Mouse (Mus musculus): ENCODE data around the gene Myrfl. TPM values are rescaled to one million over a fixed set of nuclear protein-coding genes. Genes with fewer than 3 reads are reported as not detected.

Gene Myrfl
- polyA plus RNA-seq, 1 experiment from 2014 or later, result 7.9 TPM

- Histone ChIP-seq H3K4me1 (replicated peaks) (no peaks in the 10 kb centered on the region), H3K36me3 (peaks cover 20% of the 10 kb centered on the region), H3K9ac (no peak overlapping the region), H3K9me3 (no peaks in the 10 kb centered on the region), H3K4me2 (replicated peaks) (no peak overlapping the region), H3K27me3 (replicated peaks) (no peaks in the 10 kb centered on the region), H3K27ac (no peak overlapping the region), H3K4me3 (replicated peaks) (no peak overlapping the region)
- no peak for ATAC-seq
- WGBS, result 87% methylated on average over 9 of the region's 9 CpGs
Measured at GRCm38 (mm10) chr10:116906794-116907193, 10.1 kb upstream of the Myrfl start.

GRCm38 (mm10) chr10:116904503-116904908 is 7.8 kb upstream of the Myrfl start:
- Histone ChIP-seq H3K4me2 (replicated peaks) (no peak overlapping the region), H3K4me3 (replicated peaks) (no peak overlapping the region), H3K9ac (no peak overlapping the region), H3K9me3 (no peaks in the 10 kb centered on the region), H3K4me1 (replicated peaks) (no peaks in the 10 kb centered on the region), H3K27ac (no peak overlapping the region), H3K36me3 (peaks cover 15% of the 10 kb centered on the region), H3K27me3 (replicated peaks) (no peaks in the 10 kb centered on the region)
- peak; percentile 48; the same call in 1 of the 2 replicates for ATAC-seq
- 87% methylated on average over 10 of the region's 10 CpGs for WGBS

- Histone ChIP-seq H3K9ac (no peak overlapping the region), H3K9me3 (no peaks in the 10 kb centered on the region), H3K4me3 (replicated peaks) (no peak overlapping the region), H3K27ac (no peak overlapping the region), H3K27me3 (replicated peaks) (no peaks in the 10 kb centered on the region), H3K36me3 (no peaks in the 10 kb centered on the region), H3K4me2 (replicated peaks) (0 out of 2 replicates have a peak overlapping the region, but pooled peaks have one; percentile 33), H3K4me1 (replicated peaks) (no peaks in the 10 kb centered on the region)
- WGBS, result 90% methylated on average over 12 of the region's 12 CpGs
- no peak for ATAC-seq
Measured at GRCm38 (mm10) chr10:116895108-116895833, 1.4 kb downstream of the Myrfl start.

GRCm38 (mm10) chr10:116894540-116894939 is 2.2 kb downstream of the Myrfl start:
- Histone ChIP-seq H3K9me3 (no peaks in the 10 kb centered on the region), H3K36me3 (no peaks in the 10 kb centered on the region), H3K4me1 (replicated peaks) (no peaks in the 10 kb centered on the region), H3K9ac (no peak overlapping the region), H3K4me3 (replicated peaks) (no peak overlapping the region), H3K27ac (no peak overlapping the region), H3K4me2 (replicated peaks) (no peak overlapping the region), H3K27me3 (replicated peaks) (no peaks in the 10 kb centered on the region)
- WGBS, result 86% methylated on average over 6 of the region's 6 CpGs
- no peak for ATAC-seq

GRCm38 (mm10) chr10:116893753-116894152 is 3.0 kb downstream of the Myrfl start:
- H3K9me3 ChIP-seq, result no peaks in the 10 kb centered on the region
- H3K27me3 ChIP-seq (replicated peaks), result no peaks in the 10 kb centered on the region
- no peak overlapping the region for H3K9ac ChIP-seq
- 16% methylated on average over 3 of the region's 3 CpGs for WGBS
- no peak overlapping the region for H3K4me3 ChIP-seq (replicated peaks)
- no peak overlapping the region for H3K27ac ChIP-seq
- no peaks in the 10 kb centered on the region for H3K36me3 ChIP-seq
- H3K4me2 ChIP-seq (replicated peaks), result no peak overlapping the region
- no peak for ATAC-seq
- no peaks in the 10 kb centered on the region for H3K4me1 ChIP-seq (replicated peaks)

GRCm38 (mm10) chr10:116890587-116890986 is 6.1 kb downstream of the Myrfl start:
- Histone ChIP-seq H3K27ac (no peak overlapping the region), H3K36me3 (no peaks in the 10 kb centered on the region), H3K9me3 (no peaks in the 10 kb centered on the region), H3K27me3 (replicated peaks) (no peaks in the 10 kb centered on the region), H3K4me1 (replicated peaks) (no peaks in the 10 kb centered on the region), H3K4me2 (replicated peaks) (no peak overlapping the region), H3K9ac (no peak overlapping the region), H3K4me3 (replicated peaks) (no peak overlapping the region)
- WGBS, result 53% methylated on average over 5 of the region's 5 CpGs
- no peak for ATAC-seq

- Histone ChIP-seq H3K9ac (no peak overlapping the region), H3K36me3 (no peaks in the 10 kb centered on the region), H3K27me3 (replicated peaks) (no peaks in the 10 kb centered on the region), H3K9me3 (no peaks in the 10 kb centered on the region), H3K27ac (peak overlapping the region; percentile 58), H3K4me2 (replicated peaks) (peak overlapping the region; percentile 33), H3K4me3 (replicated peaks) (no peak overlapping the region), H3K4me1 (replicated peaks) (no peaks in the 10 kb centered on the region)
- 54% methylated on average over 3 of the region's 3 CpGs for WGBS
- ATAC-seq, result peak; percentile 67
Measured at GRCm38 (mm10) chr10:116884552-116884951, 12.2 kb downstream of the Myrfl start.

- WGBS, result 55% methylated on average over 5 of the region's 5 CpGs
- Histone ChIP-seq H3K4me2 (replicated peaks) (no peak overlapping the region), H3K4me1 (replicated peaks) (no peaks in the 10 kb centered on the region), H3K9ac (no peak overlapping the region), H3K4me3 (replicated peaks) (no peak overlapping the region), H3K27me3 (replicated peaks) (no peaks in the 10 kb centered on the region), H3K36me3 (no peaks in the 10 kb centered on the region), H3K9me3 (no peaks in the 10 kb centered on the region), H3K27ac (no peak overlapping the region)
- no peak for ATAC-seq
Measured at GRCm38 (mm10) chr10:116883531-116883930, 13.2 kb downstream of the Myrfl start.

- Histone ChIP-seq H3K4me2 (replicated peaks) (no peak overlapping the region), H3K9me3 (no peaks in the 10 kb centered on the region), H3K4me3 (replicated peaks) (no peak overlapping the region), H3K27me3 (replicated peaks) (no peaks in the 10 kb centered on the region), H3K36me3 (no peaks in the 10 kb centered on the region), H3K27ac (no peak overlapping the region), H3K4me1 (replicated peaks) (peaks cover 9% of the 10 kb centered on the region), H3K9ac (no peak overlapping the region)
- no peak for ATAC-seq
- WGBS, result 83% methylated on average over 4 of the region's 4 CpGs
Measured at GRCm38 (mm10) chr10:116877436-116877835, 19.3 kb downstream of the Myrfl start.

- peak overlapping the region; percentile 68 for H3K27ac ChIP-seq
- H3K4me1 ChIP-seq (replicated peaks), result peaks cover 9% of the 10 kb centered on the region
- no peaks in the 10 kb centered on the region for H3K9me3 ChIP-seq
- peak; percentile 91 for ATAC-seq
- 56% methylated on average over 9 of the region's 9 CpGs for WGBS
- peak overlapping the region; percentile 14 for H3K4me2 ChIP-seq (replicated peaks)
- H3K27me3 ChIP-seq (replicated peaks), result no peaks in the 10 kb centered on the region
- H3K9ac ChIP-seq, result no peak overlapping the region
- H3K36me3 ChIP-seq, result no peaks in the 10 kb centered on the region
- H3K4me3 ChIP-seq (replicated peaks), result no peak overlapping the region
Measured at GRCm38 (mm10) chr10:116874490-116874889, 22.2 kb downstream of the Myrfl start.

- Histone ChIP-seq H3K4me1 (replicated peaks) (peaks cover 9% of the 10 kb centered on the region), H3K9ac (no peak overlapping the region), H3K27ac (no peak overlapping the region), H3K4me3 (replicated peaks) (no peak overlapping the region), H3K27me3 (replicated peaks) (no peaks in the 10 kb centered on the region), H3K4me2 (replicated peaks) (no peak overlapping the region), H3K9me3 (no peaks in the 10 kb centered on the region), H3K36me3 (no peaks in the 10 kb centered on the region)
- WGBS, result 56% methylated on average over 14 of the region's 14 CpGs
- ATAC-seq, result no peak
Measured at GRCm38 (mm10) chr10:116872016-116872410, 24.7 kb downstream of the Myrfl start.

GRCm38 (mm10) chr10:116871329-116872015 is 25.2 kb downstream of the Myrfl start:
- no peak overlapping the region for H3K9ac ChIP-seq
- no peaks in the 10 kb centered on the region for H3K9me3 ChIP-seq
- no peaks in the 10 kb centered on the region for H3K36me3 ChIP-seq
- H3K4me3 ChIP-seq (replicated peaks), result no peak overlapping the region
- H3K4me2 ChIP-seq (replicated peaks), result no peak overlapping the region
- ATAC-seq, result no peak
- 67% methylated on average over 12 of the region's 12 CpGs for WGBS
- peaks cover 9% of the 10 kb centered on the region for H3K4me1 ChIP-seq (replicated peaks)
- no peak overlapping the region for H3K27ac ChIP-seq
- H3K27me3 ChIP-seq (replicated peaks), result no peaks in the 10 kb centered on the region

GRCm38 (mm10) chr10:116870819-116871218 is 25.9 kb downstream of the Myrfl start:
- Histone ChIP-seq H3K9ac (no peak overlapping the region), H3K27me3 (replicated peaks) (no peaks in the 10 kb centered on the region), H3K4me3 (replicated peaks) (no peak overlapping the region), H3K4me2 (replicated peaks) (no peak overlapping the region), H3K4me1 (replicated peaks) (peaks cover 9% of the 10 kb centered on the region), H3K36me3 (no peaks in the 10 kb centered on the region), H3K27ac (no peak overlapping the region), H3K9me3 (no peaks in the 10 kb centered on the region)
- WGBS, result 90% methylated on average over 6 of the region's 6 CpGs
- ATAC-seq, result no peak
